Mouse (Mus musculus) small intestine, adult 2 months (tissue): ENCODE data around the gene Atpif1.

ENCODE experiments used
- CTCF ChIP-seq: fragments of 200-500 bp; IDR thresholded peaks from 2 replicates; pipeline ENCODE4 v1.5.1; 2012; ENCODE audit warnings: low read depth, mild to moderate bottlenecking, control low read depth, inconsistent platforms, low read length, moderate library complexity, mixed read lengths; ENCODE audit not compliant: insufficient replicate concordance, insufficient read length; ENCODE audit errors: extremely low read depth
- POLR2A ChIP-seq: fragments of 200-500 bp; IDR thresholded peaks from 2 replicates; pipeline ENCODE4 v1.6.1; 2012; ENCODE audit warnings: low read depth, mild to moderate bottlenecking, control low read depth, inconsistent platforms, low read length, moderate library complexity

DNA sequence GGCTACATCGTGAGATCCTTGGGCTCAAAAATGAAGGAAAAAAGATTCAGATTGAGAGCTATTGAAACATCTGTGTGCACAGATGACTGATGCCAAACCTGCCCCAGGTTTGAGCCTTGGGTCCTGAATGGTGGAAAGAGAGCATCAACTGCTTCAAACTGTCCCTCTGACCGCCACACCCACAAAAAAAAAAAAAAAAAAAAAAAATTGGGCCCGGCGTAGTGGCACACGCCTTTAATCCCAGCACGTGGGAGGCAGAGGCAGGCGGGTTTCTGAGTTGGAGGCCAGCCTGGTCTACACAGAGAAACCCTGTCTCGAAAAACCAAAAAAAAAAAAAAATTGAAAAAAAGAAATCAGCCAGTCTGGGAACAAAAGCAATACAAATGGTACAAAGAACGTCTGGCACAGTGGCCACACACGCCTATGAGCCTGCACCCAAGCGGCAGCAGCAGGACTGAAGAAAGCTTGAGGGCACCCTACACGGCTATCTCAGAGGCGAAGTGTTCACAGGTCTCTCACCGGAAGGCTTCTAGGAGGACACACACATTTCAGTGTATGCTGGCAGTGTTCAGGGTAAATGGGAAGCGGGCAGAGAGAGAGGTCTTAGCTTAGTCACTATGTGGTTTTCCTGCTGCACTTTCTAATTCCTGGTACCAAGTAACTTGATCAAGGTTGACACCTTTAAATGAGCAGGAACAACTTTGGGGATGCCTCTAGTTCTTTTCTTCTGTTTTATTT lies 43.0 kb downstream of the Atpif1 start:
- TF ChIP-seq CTCF (no peak), POLR2A (no peak)
